Mouse (Mus musculus) heart, embryonic 13.5 days (tissue): ENCODE data around the gene Psmc2. TPM values are rescaled to one million over a fixed set of nuclear protein-coding genes. Genes with fewer than 3 reads are reported as not detected.

ENCODE experiments used
- ATAC-seq: fragments of 200-750 bp; cut with Nextera tagmentation; 2 replicates; pipeline ENCODE4 v1.8.0; 2017; ENCODE audit warnings: moderate TSS enrichment; ENCODE audit not compliant: insufficient number of reproducible peaks, low FRiP score, low TSS enrichment; ENCODE audit errors: extremely low read depth
- H3K27ac ChIP-seq: fragments of 300-500 bp; sonication (generic); replicated peaks from 2 replicates; pipeline ENCODE4 v1.5.1; 2015; ENCODE audit warnings: moderate library complexity, mild to moderate bottlenecking, inconsistent platforms
- H3K27me3 ChIP-seq: fragments of 300-500 bp; sonication (generic); replicated peaks from 2 replicates; pipeline ENCODE4 v1.6.1; 2015; ENCODE audit warnings: mild to moderate bottlenecking, inconsistent platforms
- H3K36me3 ChIP-seq: fragments of 300-500 bp; sonication (generic); 2 replicates; pipeline ENCODE4 v1.6.1; 2015; ENCODE audit warnings: mild to moderate bottlenecking, inconsistent platforms
- H3K4me1 ChIP-seq: fragments of 300-500 bp; sonication (generic); 2 replicates; pipeline ENCODE4 v1.6.1; 2015; ENCODE audit warnings: inconsistent platforms
- H3K4me2 ChIP-seq: fragments of 300-500 bp; sonication (generic); 2 replicates; pipeline ENCODE4 v1.6.1; 2015; ENCODE audit warnings: inconsistent platforms, mild to moderate bottlenecking, moderate library complexity
- H3K4me3 ChIP-seq: fragments of 300-500 bp; sonication (generic); 2 replicates; pipeline ENCODE4 v1.5.1; 2015; ENCODE audit warnings: moderate library complexity, mild to moderate bottlenecking, inconsistent platforms
- H3K9ac ChIP-seq: fragments of 300-500 bp; sonication (generic); 2 replicates; pipeline ENCODE4 v1.6.1; 2015; ENCODE audit warnings: inconsistent platforms, mild to moderate bottlenecking, moderate library complexity
- H3K9me3 ChIP-seq: fragments of 300-500 bp; sonication (generic); 2 replicates; pipeline ENCODE4 v1.6.1; 2016; ENCODE audit warnings: inconsistent platforms
- WGBS: fragments of 180-500 bp; shearing (Covaris S2); methylation state at CpG from one replicate; pipeline ENCODE4 v1.1.7; 2015; ENCODE audit warnings: mixed read lengths; 5-methylcytosine and 5-hydroxymethylcytosine counted together
- polyA plus RNA-seq: library from polyadenylated mRNA; unstranded; fragments of >200 nt; fragmentation: Nextera tagmentation; extraction: Ambion mirVana; gene quantifications from 2 replicates; pipeline ENCODE4 v1.2.1, GENCODE M21; 2015

The Psmc2 gene
- polyA plus RNA-seq, 1 experiment from 2014 or later: 138 TPM

DNA sequence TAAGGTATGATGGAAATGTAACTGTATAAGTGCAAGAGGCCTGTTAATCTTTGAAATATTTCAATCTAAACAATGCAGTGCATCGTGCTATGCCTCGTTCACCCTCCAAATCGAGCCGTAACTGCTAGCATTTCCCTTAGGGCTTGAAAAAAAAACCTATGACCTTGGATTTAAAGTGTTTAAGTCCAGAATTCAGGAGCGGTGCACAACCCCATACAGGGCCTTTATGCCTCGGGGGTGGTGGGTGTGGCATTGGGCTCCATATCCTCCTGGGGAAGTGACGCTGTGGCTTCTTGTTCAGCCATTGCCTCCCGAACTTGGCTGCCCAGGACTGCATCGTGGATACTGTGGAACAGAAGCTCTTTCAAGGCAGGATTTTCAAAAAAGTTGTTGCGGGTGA lies 25.8 kb downstream of the Psmc2 start:
- WGBS: 77% methylated on average over 10 of the region's 10 CpGs
- H3K4me3 ChIP-seq: no peak overlapping the region
- ATAC-seq: no peak
- H3K27ac ChIP-seq: no peak overlapping the region
- H3K9ac ChIP-seq: no peak overlapping the region
- no peak overlapping the region for H3K4me2 ChIP-seq
- H3K4me1 ChIP-seq: no peaks in the 10 kb centered on the region
- H3K27me3 ChIP-seq: no peaks in the 10 kb centered on the region
- H3K36me3 ChIP-seq: no peaks in the 10 kb centered on the region
- no peaks in the 10 kb centered on the region; the same call in 1 of the 2 replicates for H3K9me3 ChIP-seq

DNA sequence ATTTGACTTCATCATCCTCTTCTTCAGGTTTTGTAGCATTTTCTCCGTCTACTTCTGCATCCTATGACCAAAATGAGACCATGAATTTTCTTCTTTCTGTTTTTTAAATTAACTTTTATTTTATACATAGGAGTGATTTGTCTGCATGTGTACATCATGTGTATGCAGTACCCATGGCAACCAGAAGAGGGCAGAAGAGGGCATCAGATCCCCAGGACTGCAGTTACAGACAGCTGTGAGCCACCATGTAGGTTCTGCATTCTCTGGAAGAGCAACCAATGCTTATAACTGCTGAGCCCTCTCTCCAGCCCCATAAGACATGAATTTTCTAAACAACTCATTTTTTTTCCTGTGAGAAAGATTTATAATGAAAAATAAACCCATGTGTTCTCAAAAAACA lies 28.9 kb downstream of the Psmc2 start:
- H3K4me1 ChIP-seq: no peaks in the 10 kb centered on the region
- no peak overlapping the region for H3K27ac ChIP-seq
- no peaks in the 10 kb centered on the region for H3K27me3 ChIP-seq
- H3K36me3 ChIP-seq: no peaks in the 10 kb centered on the region
- H3K9ac ChIP-seq: no peak overlapping the region
- H3K4me2 ChIP-seq: no peak overlapping the region
- no peaks in the 10 kb centered on the region; the same call in 1 of the 2 replicates for H3K9me3 ChIP-seq
- 50% methylated on average over 1 of the region's 1 CpGs for WGBS
- ATAC-seq: no peak
- no peak overlapping the region for H3K4me3 ChIP-seq

DNA sequence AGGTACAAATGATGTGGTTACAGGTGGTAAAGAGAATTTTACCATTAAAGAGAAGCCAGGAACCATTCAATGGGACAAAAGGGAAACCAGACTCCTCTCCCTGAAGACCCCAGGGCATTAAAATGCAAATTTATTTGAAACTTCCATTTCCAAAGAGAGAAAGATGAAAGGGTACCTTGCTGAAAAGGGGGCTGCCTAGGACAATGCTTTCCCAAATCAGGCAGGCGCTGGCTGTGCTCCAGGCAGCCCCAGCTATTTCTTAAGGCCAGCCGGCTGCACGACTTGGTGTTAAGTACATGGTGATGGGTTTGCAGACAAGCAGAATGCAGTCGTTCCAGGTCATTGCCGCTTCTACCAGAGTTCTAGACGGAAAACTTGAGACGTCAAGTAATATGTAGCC lies 41.3 kb downstream of the Psmc2 start:
- no peak overlapping the region for H3K4me2 ChIP-seq
- no peak overlapping the region for H3K4me3 ChIP-seq
- no peaks in the 10 kb centered on the region for H3K36me3 ChIP-seq
- H3K27ac ChIP-seq: no peak overlapping the region
- no peaks in the 10 kb centered on the region for H3K9me3 ChIP-seq
- H3K27me3 ChIP-seq: no peaks in the 10 kb centered on the region
- H3K9ac ChIP-seq: no peak overlapping the region
- no peaks in the 10 kb centered on the region for H3K4me1 ChIP-seq
- WGBS: 46% methylated on average over 7 of the region's 7 CpGs
- ATAC-seq: no peak

DNA sequence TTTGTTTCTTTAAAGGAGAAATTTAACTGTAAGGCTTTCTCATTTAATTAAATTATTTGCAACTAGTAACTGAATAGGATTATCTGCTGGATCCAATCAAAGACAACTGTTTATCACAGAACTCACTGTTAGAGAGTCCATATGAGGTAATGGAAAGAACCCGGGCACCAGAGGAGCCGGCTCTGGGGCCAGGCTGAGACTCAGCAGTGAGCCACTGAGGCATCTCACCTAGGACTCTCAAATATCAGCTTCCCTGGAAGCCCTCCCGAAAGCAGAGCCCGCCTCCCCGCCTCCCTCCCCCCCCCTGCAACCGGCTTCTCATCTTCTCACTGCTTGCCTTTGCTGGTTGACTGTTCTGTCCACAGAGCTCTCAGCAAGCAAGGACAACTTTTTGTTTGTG lies 42.6 kb downstream of the Psmc2 start:
- H3K4me1 ChIP-seq: no peaks in the 10 kb centered on the region
- no peak for ATAC-seq
- no peak overlapping the region for H3K4me2 ChIP-seq
- H3K9ac ChIP-seq: no peak overlapping the region
- H3K4me3 ChIP-seq: no peak overlapping the region
- no peaks in the 10 kb centered on the region for H3K27me3 ChIP-seq
- 12% methylated on average over 6 of the region's 6 CpGs for WGBS
- H3K9me3 ChIP-seq: no peaks in the 10 kb centered on the region
- no peaks in the 10 kb centered on the region for H3K36me3 ChIP-seq
- H3K27ac ChIP-seq: no peak overlapping the region

DNA sequence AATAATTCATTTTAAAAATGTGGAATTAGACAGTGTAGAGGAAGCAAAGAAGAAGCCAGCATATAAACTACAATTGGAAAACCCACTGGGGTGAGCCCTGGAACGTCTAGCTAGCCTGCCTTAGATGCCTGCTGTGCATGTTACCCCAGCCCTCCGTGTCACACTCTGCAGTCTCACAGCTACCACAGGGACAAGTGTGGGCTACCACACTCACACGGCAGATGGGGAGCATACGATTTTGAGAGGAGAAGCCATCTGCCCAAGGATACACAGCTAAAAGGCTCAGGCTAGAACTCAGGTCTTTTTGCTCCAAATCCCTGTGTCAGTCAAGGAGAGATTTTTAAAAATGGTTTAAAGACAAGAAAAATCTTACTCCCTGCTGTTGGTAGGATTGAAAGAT lies 43.8 kb downstream of the Psmc2 start:
- Histone ChIP-seq H3K9ac (no peak overlapping the region), H3K9me3 (no peaks in the 10 kb centered on the region)
- WGBS: 49% methylated on average over 4 of the region's 4 CpGs

DNA sequence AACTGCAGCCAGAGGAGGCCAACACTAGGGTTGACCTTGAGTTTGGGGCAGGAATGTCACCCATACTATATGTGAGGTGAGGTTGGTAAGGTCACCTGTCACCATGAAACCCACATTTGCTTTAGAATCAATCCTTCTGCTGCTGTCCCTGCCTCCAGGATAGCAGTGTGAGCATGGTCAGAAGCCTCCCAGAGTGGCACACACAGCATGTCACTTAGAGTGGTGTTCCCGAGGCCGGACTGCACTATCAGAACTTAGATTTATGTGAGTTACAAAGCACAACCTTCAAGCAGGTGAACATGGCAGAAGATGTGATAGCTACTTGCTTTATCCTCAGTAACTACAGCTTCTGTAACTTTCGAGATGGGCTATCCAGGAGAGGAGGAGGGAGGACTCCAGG lies 46.7 kb downstream of the Psmc2 start:
- ATAC-seq: no peak
- H3K27me3 ChIP-seq: no peaks in the 10 kb centered on the region
- no peaks in the 10 kb centered on the region for H3K36me3 ChIP-seq
- H3K9me3 ChIP-seq: no peaks in the 10 kb centered on the region
- H3K4me3 ChIP-seq: no peak overlapping the region
- no peak overlapping the region for H3K27ac ChIP-seq
- WGBS: 61% methylated on average over 3 of the region's 3 CpGs
- no peak overlapping the region for H3K9ac ChIP-seq
- H3K4me1 ChIP-seq: no peaks in the 10 kb centered on the region
- no peak overlapping the region for H3K4me2 ChIP-seq

More for the DNA sequence above, 43.8 kb downstream of the Psmc2 start:
- Histone ChIP-seq H3K4me3 (no peak overlapping the region), H3K36me3 (no peaks in the 10 kb centered on the region), H3K27ac (no peak overlapping the region), H3K4me1 (no peaks in the 10 kb centered on the region), H3K4me2 (no peak overlapping the region), H3K27me3 (no peaks in the 10 kb centered on the region)
- no peak for ATAC-seq

DNA sequence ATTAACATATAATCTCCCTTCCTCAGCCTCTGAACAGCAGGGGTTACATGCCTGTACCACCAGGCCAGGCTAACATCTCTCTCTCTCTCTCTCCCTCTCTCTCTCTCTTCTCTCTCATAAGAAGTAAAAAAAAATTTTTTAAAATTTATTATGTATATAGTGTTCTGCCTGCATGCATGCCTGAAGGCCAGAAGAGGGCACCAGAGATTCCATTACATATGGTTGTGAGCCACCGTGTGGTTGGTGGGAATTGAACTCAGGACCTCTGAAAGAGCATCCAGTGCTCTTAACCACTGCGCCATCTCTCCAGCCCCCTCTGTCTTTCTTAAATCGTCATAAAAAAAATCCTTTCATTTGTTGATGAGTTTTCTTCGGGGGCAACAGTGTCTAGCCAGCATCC lies 59.6 kb downstream of the Psmc2 start:
- ATAC-seq: no peak
- H3K4me2 ChIP-seq: no peak overlapping the region
- H3K9me3 ChIP-seq: no peaks in the 10 kb centered on the region
- WGBS: 65% methylated on average over 4 of the region's 4 CpGs
- H3K4me3 ChIP-seq: no peak overlapping the region
- no peaks in the 10 kb centered on the region for H3K36me3 ChIP-seq
- H3K4me1 ChIP-seq: no peaks in the 10 kb centered on the region
- H3K27me3 ChIP-seq: no peaks in the 10 kb centered on the region
- no peak overlapping the region for H3K9ac ChIP-seq
- H3K27ac ChIP-seq: no peak overlapping the region

DNA sequence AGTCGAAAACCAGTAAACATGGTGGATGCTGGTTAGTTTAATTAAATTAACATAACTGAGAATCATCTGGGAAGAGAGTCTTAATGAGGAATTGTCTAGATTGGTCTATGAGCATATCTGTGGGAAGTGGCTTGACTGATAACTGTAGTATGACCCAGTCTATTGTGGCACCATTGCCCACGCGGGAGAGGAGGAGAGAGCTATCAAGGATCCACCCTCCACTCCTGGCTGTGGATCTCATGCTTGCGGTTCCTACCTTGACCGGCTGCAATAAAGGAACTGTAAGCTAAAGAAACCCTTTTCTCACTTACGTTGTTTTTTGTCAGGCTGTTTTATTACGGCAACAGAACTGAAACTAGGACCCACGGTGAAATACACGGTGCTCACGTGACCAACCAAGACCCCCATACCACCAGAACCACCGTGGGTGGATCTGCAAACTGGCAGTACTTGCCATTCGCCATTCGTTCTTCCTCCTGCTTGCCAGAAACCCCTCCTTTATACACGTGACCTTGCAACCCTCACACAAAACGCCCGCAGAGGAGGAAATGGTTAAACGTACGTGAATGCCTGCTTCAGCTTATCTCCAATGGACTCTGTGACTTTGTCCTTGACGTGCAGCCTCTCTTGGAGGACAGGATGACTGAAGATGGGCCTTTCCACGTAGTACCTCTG lies 61.7 kb downstream of the Psmc2 start:
- Histone ChIP-seq H3K4me2 (no peak overlapping the region), H3K36me3 (no peaks in the 10 kb centered on the region), H3K4me3 (no peak overlapping the region), H3K27ac (no peak overlapping the region), H3K4me1 (no peaks in the 10 kb centered on the region), H3K27me3 (no peaks in the 10 kb centered on the region), H3K9ac (no peak overlapping the region), H3K9me3 (no peaks in the 10 kb centered on the region)
- no peak for ATAC-seq
- 67% methylated on average over 20 of the region's 20 CpGs for WGBS

DNA sequence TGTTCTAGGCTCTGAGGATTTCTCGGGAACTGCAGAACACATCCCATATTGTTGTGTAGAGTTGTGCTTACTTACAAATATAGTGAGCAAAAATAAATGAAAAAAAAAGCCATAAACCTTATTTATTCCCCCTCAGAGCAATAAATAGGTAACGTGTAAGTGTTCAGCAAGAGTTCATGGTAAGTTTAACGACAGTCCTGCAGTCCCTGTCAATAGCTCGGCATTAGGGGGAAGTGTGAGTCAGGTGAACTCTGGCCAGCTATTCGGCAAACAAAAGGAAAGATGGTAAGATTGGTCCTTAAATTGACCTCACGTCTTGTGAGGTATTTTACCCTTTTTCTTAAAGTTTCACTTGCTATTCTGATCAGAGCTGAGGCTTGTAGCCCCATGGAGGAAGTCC lies 62.4 kb downstream of the Psmc2 start:
- H3K9me3 ChIP-seq: no peaks in the 10 kb centered on the region
- ATAC-seq: no peak
- H3K4me1 ChIP-seq: no peaks in the 10 kb centered on the region
- H3K27ac ChIP-seq: no peak overlapping the region
- no peak overlapping the region for H3K4me2 ChIP-seq
- H3K9ac ChIP-seq: no peak overlapping the region
- H3K27me3 ChIP-seq: no peaks in the 10 kb centered on the region
- H3K4me3 ChIP-seq: no peak overlapping the region
- 75% methylated on average over 6 of the region's 6 CpGs for WGBS
- no peaks in the 10 kb centered on the region for H3K36me3 ChIP-seq

DNA sequence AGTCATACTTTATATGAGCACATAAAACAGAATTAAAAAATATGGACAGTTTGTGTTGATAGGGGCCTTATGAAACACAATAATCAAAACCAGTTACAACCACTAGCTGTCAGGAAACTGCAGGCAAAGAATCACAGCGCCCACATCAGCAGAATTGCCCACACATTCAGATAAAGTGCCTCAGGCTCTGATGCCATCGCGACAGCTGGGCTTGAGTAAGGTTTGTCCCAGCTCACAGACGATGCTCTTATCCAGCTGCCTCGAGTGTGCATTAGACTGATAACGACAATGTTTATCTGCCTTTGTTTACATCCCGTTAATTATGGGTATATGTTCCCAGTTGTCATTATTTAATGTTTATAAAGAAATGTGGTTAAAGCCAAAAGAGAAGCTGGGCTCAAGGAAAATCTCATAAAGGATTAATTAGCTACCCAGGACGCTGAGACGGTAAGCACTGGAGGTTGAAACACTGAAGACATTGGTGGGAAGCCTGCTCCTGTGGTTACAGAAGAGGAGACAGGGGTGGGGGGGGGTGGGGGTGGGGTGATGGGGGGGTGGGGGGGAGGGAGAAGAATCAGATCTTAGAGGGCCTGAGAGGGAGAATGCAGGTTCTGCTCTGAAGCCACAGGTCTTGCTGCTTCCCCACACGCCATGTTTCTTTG lies 66.7 kb downstream of the Psmc2 start:
- Histone ChIP-seq H3K36me3 (no peaks in the 10 kb centered on the region), H3K27ac (no peak overlapping the region), H3K27me3 (no peaks in the 10 kb centered on the region), H3K9me3 (no peaks in the 10 kb centered on the region), H3K4me2 (no peak overlapping the region), H3K4me1 (no peaks in the 10 kb centered on the region), H3K4me3 (no peak overlapping the region), H3K9ac (no peak overlapping the region)
- ATAC-seq: no peak
- WGBS: 33% methylated on average over 10 of the region's 10 CpGs
